12 mouse cellular contexts compared by ENCODE assay signal in the genomic region with DNA sequence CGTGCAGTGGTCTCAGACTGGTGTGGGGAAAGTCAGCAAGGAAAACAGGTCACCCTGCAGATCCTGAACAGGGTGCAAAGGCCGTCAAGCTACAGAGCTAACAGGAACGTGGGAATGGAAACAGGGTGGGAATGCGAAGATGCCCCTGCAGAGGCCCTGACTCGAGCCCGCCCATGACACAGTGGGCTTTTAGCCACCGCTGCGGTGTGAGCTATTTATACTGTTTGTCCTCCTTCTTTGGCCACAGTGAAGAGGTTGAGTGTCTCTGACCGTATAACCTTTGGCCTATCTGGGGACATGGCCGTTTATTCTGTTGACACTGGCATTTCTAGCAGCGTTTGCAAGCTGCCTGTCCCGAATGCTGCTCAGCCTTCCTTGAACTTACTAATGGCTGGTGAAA. TPM values are rescaled to one million over a fixed set of nuclear protein-coding genes. Genes with fewer than 3 reads are reported as not detected.
DNase-seq lines count a peak whose midpoint lies in the region; ATAC-seq and TF ChIP-seq lines count a peak whose summit lies in the region.
"Had no signal": no experiment of that assay in that cellular context is flagged by ENCODE, and none has a peak within 500 bp of the region (broad histone marks: within the 10 kb centered on the region; RNA-seq: fewer than 3 reads in every experiment).

No protein-coding gene starts in this region.

- H3K27me3 ChIP-seq in lung, embryonic 16.5 days (ENCODE audit: control insufficient read depth, insufficient read depth, low read depth, low read length) = no peaks in the 10 kb centered on the region
- H3K27me3 ChIP-seq in kidney, adult 2 months (replicated peaks; ENCODE audit: control insufficient read depth, insufficient read depth, low read length) = no peaks in the 10 kb centered on the region
- H3K27me3 ChIP-seq in stomach, postnatal 0 days (ENCODE audit: control insufficient read depth, insufficient read depth, low read length) = no peaks in the 10 kb centered on the region
- H3K27me3 ChIP-seq: hindbrain, embryonic 15.5 days; Patski had no signal

- 0 out of 2 replicates have a peak, but pooled peaks have one; percentile 22 for ATAC-seq in lung, embryonic 16.5 days (ENCODE audit: low read depth)
- no peak for ATAC-seq in stomach, postnatal 0 days (ENCODE audit: low FRiP score, low TSS enrichment)
- ATAC-seq: Patski had no signal

- TF ChIP-seq EP300 in stomach, postnatal 0 days (optimal IDR thresholded peaks at IDR 0.05) = no peak

- peaks cover 2% of the 10 kb centered on the region; the same call in 1 of the 2 replicates for H3K4me1 ChIP-seq in lung, embryonic 16.5 days (replicated peaks; ENCODE audit: control insufficient read depth, insufficient read depth, low read length)
- no peaks in the 10 kb centered on the region for H3K4me1 ChIP-seq in lung, adult 2 months (ENCODE audit: control insufficient read depth, insufficient read depth, low read length)
- H3K4me1 ChIP-seq in kidney, adult 2 months (ENCODE audit: control insufficient read depth, insufficient read depth, low read length) = peaks cover 17% of the 10 kb centered on the region
- no peaks in the 10 kb centered on the region for H3K4me1 ChIP-seq in stomach, postnatal 0 days (replicated peaks; ENCODE audit: control insufficient read depth, insufficient read depth)

- no peak for TF ChIP-seq POLR2A in lung, adult 2 months (IDR thresholded peaks at IDR 0.05; ENCODE audit: borderline replicate concordance, extremely low read depth, low read depth, low read length)
- TF ChIP-seq POLR2A in kidney, adult 2 months (IDR thresholded peaks at IDR 0.05; ENCODE audit: low read depth, low read length) = no peak

- H3K4me3 ChIP-seq in gastrocnemius, adult 2 months = no peak overlapping the region
- H3K4me3 ChIP-seq in lung, embryonic 16.5 days (ENCODE audit: low read length) = no peak overlapping the region
- no peak overlapping the region for H3K4me3 ChIP-seq in lung, adult 2 months (replicated peaks; ENCODE audit: extremely low read depth, low read depth, low read length)
- H3K4me3 ChIP-seq in kidney, adult 2 months (ENCODE audit: insufficient read depth, low read depth, low read length) = no peak overlapping the region
- H3K4me3 ChIP-seq in stomach, postnatal 0 days (ENCODE audit: low read depth, low read length) = no peak overlapping the region
- H3K4me3 ChIP-seq: hindbrain, embryonic 15.5 days had no signal

- intact Hi-C loops in gastrocnemius, adult 2 months (cut with DNase I) = no loop called here

- DNase-seq in gastrocnemius, adult 2 months = peak; percentile 50
- no peak for DNase-seq in gastrocnemius, postnatal 4 days (ENCODE audit: low spot score in 2 of 2)
- DNase-seq in lung, adult 2 months = no peak
- DNase-seq in kidney, adult 2 months = peak; percentile 70
- peak; percentile 3 for DNase-seq in skeletal muscle tissue, adult 2 months (ENCODE audit: low read depth, low spot score)
- no peak for DNase-seq in spleen, adult 18-20 months
- no peak for DNase-seq in stomach, postnatal 0 days (ENCODE audit: low spot score)
- DNase-seq: cerebellum, postnatal 36 days; lung, postnatal 36 days had no signal

- no peaks in the 10 kb centered on the region for H3K36me3 ChIP-seq in lung, embryonic 16.5 days (ENCODE audit: control insufficient read depth, insufficient read depth, low read length)
- no peaks in the 10 kb centered on the region for H3K36me3 ChIP-seq in kidney, adult 2 months (ENCODE audit: control insufficient read depth, insufficient read depth, low read length)
- H3K36me3 ChIP-seq in stomach, postnatal 0 days (ENCODE audit: control insufficient read depth, insufficient read depth, low read length) = no peaks in the 10 kb centered on the region
- H3K36me3 ChIP-seq: hindbrain, embryonic 15.5 days had no signal

- no peak overlapping the region for H3K27ac ChIP-seq in gastrocnemius, adult 2 months
- no peak overlapping the region for H3K27ac ChIP-seq in lung, embryonic 16.5 days (ENCODE audit: low read length)
- H3K27ac ChIP-seq in kidney, adult 2 months (ENCODE audit: insufficient read depth, low read depth, low read length) = peak overlapping the region; percentile 8; the same call in 1 of the 2 replicates
- H3K27ac ChIP-seq in stomach, postnatal 0 days (replicated peaks) = no peak overlapping the region
- H3K27ac ChIP-seq: hindbrain, embryonic 15.5 days had no signal

- TF ChIP-seq CTCF in gastrocnemius, adult 2 months (IDR thresholded peaks at IDR 0.05) = no peak
- no peak for TF ChIP-seq CTCF in lung, adult 2 months (IDR thresholded peaks at IDR 0.05; ENCODE audit: insufficient read depth, low read length)
- no peak for TF ChIP-seq CTCF in kidney, adult 2 months (conservative IDR thresholded peaks at IDR 0.05; ENCODE audit: insufficient read depth, insufficient read length, low read depth, low read length)
- TF ChIP-seq CTCF in stomach, postnatal 0 days (IDR thresholded peaks at IDR 0.05; ENCODE audit: low read depth) = no peak

- H3K9me3 ChIP-seq in lung, embryonic 16.5 days (ENCODE audit: control insufficient read depth, low read length) = no peaks in the 10 kb centered on the region
- H3K9me3 ChIP-seq in stomach, postnatal 0 days (ENCODE audit: control insufficient read depth, low read length) = no peaks in the 10 kb centered on the region
- H3K9me3 ChIP-seq: hindbrain, embryonic 15.5 days had no signal

- no peak overlapping the region for H3K9ac ChIP-seq in lung, embryonic 16.5 days (ENCODE audit: low read length)
- no peak overlapping the region for H3K9ac ChIP-seq in stomach, postnatal 0 days (ENCODE audit: low read length)
- H3K9ac ChIP-seq: hindbrain, embryonic 15.5 days had no signal

- WGBS in lung, embryonic 16.5 days = 34% methylated on average over 12 of the region's 12 CpGs
- 49% methylated on average over 12 of the region's 12 CpGs for WGBS in lung, adult 2 months
- 37% methylated on average over 12 of the region's 12 CpGs for WGBS in kidney, adult 2 months
- 47% methylated on average over 12 of the region's 12 CpGs for WGBS in stomach, postnatal 0 days

- no peak overlapping the region for H3K4me2 ChIP-seq in lung, embryonic 16.5 days (ENCODE audit: low read depth, low read length)
- H3K4me2 ChIP-seq in stomach, postnatal 0 days (replicated peaks; ENCODE audit: low read depth) = no peak overlapping the region
- H3K4me2 ChIP-seq: hindbrain, embryonic 15.5 days had no signal

RNA-seq across cellular contexts. Expression of a gene that starts 17.9 kb away (rescaled TPM):
- 1 to 10 TPM; 1.1 to 1.6 TPM for total RNA-seq in gastrocnemius, adult 2 months (2021)
- total RNA-seq in gastrocnemius, postnatal 4 days (2021) = 1 to 10 TPM; 2.0 to 2.5 TPM
- 8.9 and 10.1 TPM in 2 replicates for polyA plus RNA-seq in lung, embryonic 16.5 days (2015; fragmentation: Nextera tagmentation; extraction: Ambion mirVana)
- polyA plus RNA-seq in lung, adult 2 months (2012; rRNA removed) = 2.3 and 3.0 TPM in 2 replicates
- polyA plus RNA-seq in kidney, adult 2 months (2012; rRNA removed) = 2.8 and 3.7 TPM in 2 replicates
- polyA plus RNA-seq in stomach, postnatal 0 days (2015; fragmentation: Nextera tagmentation; extraction: Ambion mirVana) = 3.3 and 3.8 TPM in 2 replicates

RNA-seq across cellular contexts. Expression of a gene that starts 21.7 kb away (rescaled TPM):
- total RNA-seq in gastrocnemius, adult 2 months (2021) = under 1 TPM; 0.33 to 0.38 TPM
- total RNA-seq in gastrocnemius, postnatal 4 days (2021) = under 1 TPM; 0.21 to 0.22 TPM
- 0.34 and 0.54 TPM in 2 replicates for polyA plus RNA-seq in lung, embryonic 16.5 days (2015; fragmentation: Nextera tagmentation; extraction: Ambion mirVana)
- 0.33 and 0.60 TPM in 2 replicates for polyA plus RNA-seq in lung, adult 2 months (2012; rRNA removed)
- polyA plus RNA-seq in kidney, adult 2 months (2012; rRNA removed) = 0.20 and 0.38 TPM in 2 replicates
- 0.17 and 0.27 TPM in 2 replicates for polyA plus RNA-seq in stomach, postnatal 0 days (2015; fragmentation: Nextera tagmentation; extraction: Ambion mirVana)

Comparison
In these comparisons a context has a peak if more than half of its experiments do, and no peak if none do; other contexts are left out.
1. DNase-seq: peak in gastrocnemius, adult 2 months (single experiment), kidney, adult 2 months (single experiment) and skeletal muscle tissue, adult 2 months (single experiment); none in gastrocnemius, postnatal 4 days (0 of 2), lung, adult 2 months (single experiment), spleen, adult 18-20 months (0 of 2) and stomach, postnatal 0 days (single experiment).